Mouse (Mus musculus): Measurements from ENCODE around the gene Trim44. TPM values are rescaled to one million over a fixed set of nuclear protein-coding genes. Genes with fewer than 3 reads are reported as not detected.

The Trim44 gene
- total and polyA plus RNA-seq, 3 experiments, result 21.7 to 55.3 (median 49.1) TPM

DNA sequence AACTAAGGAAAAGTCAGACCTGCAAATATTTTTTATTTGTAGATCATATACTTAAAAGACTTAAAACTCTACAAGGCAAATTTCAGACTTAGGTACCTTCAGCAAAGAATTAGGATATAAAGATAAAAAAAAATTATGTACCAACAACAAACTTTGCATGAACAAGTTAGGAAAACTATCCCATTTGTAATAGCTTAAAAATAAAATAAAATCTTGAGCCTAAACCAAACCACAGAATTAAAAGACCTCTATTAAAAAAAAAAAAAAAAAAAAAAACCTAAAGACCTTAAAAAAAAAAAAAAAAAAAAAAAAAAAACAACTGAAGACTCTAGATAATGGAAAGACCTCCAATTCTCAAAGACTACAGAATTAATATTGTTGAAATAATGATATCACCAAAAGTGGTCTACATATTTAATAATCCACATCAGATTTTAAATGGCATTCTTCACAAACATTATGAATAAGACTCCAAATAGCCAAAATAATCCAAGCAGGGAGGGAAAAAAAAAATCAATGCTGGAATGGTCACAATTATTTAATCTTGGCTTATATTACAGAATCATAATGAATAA is 22.2 kb downstream of the Trim44 start:
- no peaks in the 10 kb centered on the region for H3K27me3 ChIP-seq (ENCODE audit: control insufficient read depth in 1 of 2, insufficient read depth in 2 of 2, low read length in 2 of 2)

DNA sequence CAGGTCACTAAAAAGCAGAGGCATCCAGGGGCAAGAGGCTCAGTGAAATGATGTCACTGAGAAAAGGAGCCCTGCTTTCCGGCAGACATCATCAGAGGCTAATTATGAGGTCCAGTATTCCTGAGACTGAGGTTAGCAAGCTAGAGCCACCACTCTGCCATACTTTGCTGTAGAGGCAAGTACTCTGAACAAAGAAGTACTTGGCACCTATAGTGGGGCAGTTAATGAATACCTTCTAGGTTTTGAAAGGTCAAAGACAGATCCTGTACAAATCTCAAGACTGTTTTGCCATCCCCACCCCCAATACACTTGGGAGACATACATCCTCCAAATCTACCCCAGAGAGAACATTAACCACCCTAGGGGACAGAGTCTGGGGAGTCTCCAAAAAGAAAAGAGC is 23.1 kb downstream of the Trim44 start:
- Histone ChIP-seq H3K27ac (ENCODE audit: control insufficient read depth, low read depth, low read length) (no peak overlapping the region), H3K9ac (ENCODE audit: control insufficient read depth, low read depth, low read length, poor library complexity, severe bottlenecking) (no peak overlapping the region), H3K4me1 (ENCODE audit: control insufficient read depth in 1 of 2, insufficient read depth in 2 of 2, low read length in 2 of 2) (peaks cover 4 to 7% of the 10 kb centered on the region in 2 experiments), H3K4me3 (ENCODE audit: control insufficient read depth in 1 of 2, insufficient read depth in 1 of 2, low read depth in 2 of 2, low read length in 2 of 2) (no peak overlapping the region), H3K36me3 (ENCODE audit: control insufficient read depth in 1 of 2, insufficient read depth in 2 of 2, low read length in 2 of 2) (peaks cover 12 to 22% of the 10 kb centered on the region in 2 experiments), H3K27me3 (ENCODE audit: control insufficient read depth in 1 of 2, insufficient read depth in 2 of 2, low read length in 2 of 2) (no peaks in the 10 kb centered on the region), H3K9me3 (replicated peaks; ENCODE audit: insufficient read depth, low read length) (no peaks in the 10 kb centered on the region), H3K79me2 (ENCODE audit: control insufficient read depth, insufficient read depth, low read length, poor library complexity) (peaks cover 45% of the 10 kb centered on the region)
- TF ChIP-seq RAD21 (IDR thresholded peaks at IDR 0.05; ENCODE audit: low read depth, low read length) (no peak), GATA1 (IDR thresholded peaks at IDR 0.05; ENCODE audit: low read depth, low read length) (no peak), POLR2AphosphoS2 (IDR thresholded peaks at IDR 0.05; ENCODE audit: low read length) (no peak)
- no peak for DNase-seq (ENCODE audit: low read depth, low spot score)

More for the DNA sequence above, 22.2 kb downstream of the Trim44 start:
- H3K4me3 ChIP-seq (ENCODE audit: control insufficient read depth in 1 of 2, insufficient read depth in 1 of 2, low read depth in 2 of 2, low read length in 2 of 2), result no peak overlapping the region
- peaks cover 43% of the 10 kb centered on the region for H3K79me2 ChIP-seq (ENCODE audit: control insufficient read depth, insufficient read depth, low read length, poor library complexity)
- no peak overlapping the region for H3K27ac ChIP-seq (ENCODE audit: control insufficient read depth, low read depth, low read length)
- H3K9ac ChIP-seq (ENCODE audit: control insufficient read depth, low read depth, low read length, poor library complexity, severe bottlenecking), result no peak overlapping the region
- no peaks in the 10 kb centered on the region for H3K9me3 ChIP-seq (replicated peaks; ENCODE audit: insufficient read depth, low read length)
- peaks cover 12 to 19% of the 10 kb centered on the region in 2 experiments for H3K36me3 ChIP-seq (ENCODE audit: control insufficient read depth in 1 of 2, insufficient read depth in 2 of 2, low read length in 2 of 2)
- DNase-seq (ENCODE audit: low read depth, low spot score), result no peak
- H3K4me1 ChIP-seq (ENCODE audit: control insufficient read depth in 1 of 2, insufficient read depth in 2 of 2, low read length in 2 of 2), result peaks cover 4 to 7% of the 10 kb centered on the region in 2 experiments
- TF ChIP-seq ZNF384 (IDR thresholded peaks at IDR 0.05; ENCODE audit: low read depth, low read length) (peak; percentile 77; the same call in 1 of the 2 replicates), RCOR1 (IDR thresholded peaks at IDR 0.05; ENCODE audit: low read depth, low read length) (no peak)

DNA sequence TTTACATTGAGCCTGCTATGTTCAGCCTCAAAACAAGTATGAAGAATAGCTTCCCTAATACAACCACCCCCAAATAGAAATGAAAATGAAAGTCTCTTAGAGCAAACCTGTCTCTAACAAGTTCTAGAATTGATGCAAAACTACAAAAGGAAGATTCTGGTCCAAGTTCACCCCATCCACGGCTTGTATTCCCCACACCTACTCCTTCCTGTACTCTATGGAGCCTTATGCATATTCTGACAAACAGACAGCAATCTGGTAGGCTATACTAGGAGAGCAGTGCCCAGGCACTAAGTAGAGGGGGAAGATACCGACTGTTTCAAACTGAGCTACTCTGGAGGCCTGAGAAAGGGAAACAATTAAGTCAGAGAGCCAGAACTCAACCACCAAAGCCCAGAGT is 23.6 kb downstream of the Trim44 start:
- Histone ChIP-seq H3K9me3 (replicated peaks; ENCODE audit: insufficient read depth, low read length) (no peaks in the 10 kb centered on the region), H3K27ac (ENCODE audit: control insufficient read depth, low read depth, low read length) (no peak overlapping the region), H3K36me3 (ENCODE audit: control insufficient read depth in 1 of 2, insufficient read depth in 2 of 2, low read length in 2 of 2) (peaks cover 12 to 22% of the 10 kb centered on the region in 2 experiments), H3K4me1 (ENCODE audit: control insufficient read depth in 1 of 2, insufficient read depth in 2 of 2, low read length in 2 of 2) (peaks cover 4 to 7% of the 10 kb centered on the region in 2 experiments), H3K27me3 (ENCODE audit: control insufficient read depth in 1 of 2, insufficient read depth in 2 of 2, low read length in 2 of 2) (no peaks in the 10 kb centered on the region), H3K9ac (ENCODE audit: control insufficient read depth, low read depth, low read length, poor library complexity, severe bottlenecking) (no peak overlapping the region), H3K79me2 (ENCODE audit: control insufficient read depth, insufficient read depth, low read length, poor library complexity) (peaks cover 45% of the 10 kb centered on the region), H3K4me3 (ENCODE audit: control insufficient read depth in 1 of 2, insufficient read depth in 1 of 2, low read depth in 2 of 2, low read length in 2 of 2) (no peak overlapping the region)
- DNase-seq (ENCODE audit: low read depth, low spot score), result no peak
- TF ChIP-seq BHLHE40 (IDR thresholded peaks at IDR 0.05; ENCODE audit: borderline replicate concordance, low read depth, low read length), result no peak
- TF ChIP-seq GATA1 (IDR thresholded peaks at IDR 0.05; ENCODE audit: low read depth, low read length), result no peak
- TF ChIP-seq RCOR1 (IDR thresholded peaks at IDR 0.05; ENCODE audit: low read depth, low read length), result no peak
- TF ChIP-seq USF2 (IDR thresholded peaks at IDR 0.05; ENCODE audit: borderline replicate concordance in 1 of 2, insufficient read depth in 1 of 2, low read depth in 1 of 2, low read length in 2 of 2), result no peak
- TF ChIP-seq MAZ (IDR thresholded peaks at IDR 0.05; ENCODE audit: low read depth, low read length), result no peak
- no peak for TF ChIP-seq CHD2 (IDR thresholded peaks at IDR 0.05; ENCODE audit: low read length)
- no peak for TF ChIP-seq KAT2A (conservative IDR thresholded peaks at IDR 0.05; ENCODE audit: low read depth, low read length)
- TF ChIP-seq MAFK (IDR thresholded peaks at IDR 0.05; ENCODE audit: borderline replicate concordance, low read depth, low read length), result no peak
- no peak for TF ChIP-seq JUND (IDR thresholded peaks at IDR 0.05; ENCODE audit: low read depth, low read length)
- no peak for TF ChIP-seq E2F4 (IDR thresholded peaks at IDR 0.05; ENCODE audit: borderline replicate concordance, low read depth, low read length)
- TF ChIP-seq CHD1 (IDR thresholded peaks at IDR 0.05; ENCODE audit: low read depth, low read length), result no peak
- TF ChIP-seq MYB (IDR thresholded peaks at IDR 0.05; ENCODE audit: low read depth, low read length), result no peak
- TF ChIP-seq NRF1 (IDR thresholded peaks at IDR 0.05; ENCODE audit: insufficient read depth, low read depth, low read length, poor library complexity, severe bottlenecking), result no peak
- TF ChIP-seq NELFE (IDR thresholded peaks at IDR 0.05; ENCODE audit: low read depth, low read length), result no peak
- no peak for TF ChIP-seq CTCF (IDR thresholded peaks at IDR 0.05 in 2 of 3, conservative IDR thresholded peaks at IDR 0.05 in 1 of 3; ENCODE audit: control insufficient read depth in 1 of 3, insufficient read depth in 1 of 3, low read depth in 2 of 3, low read length in 3 of 3, poor library complexity in 1 of 3, severe bottlenecking in 1 of 3)
- TF ChIP-seq TAL1 (IDR thresholded peaks at IDR 0.05; ENCODE audit: low read length), result no peak
- TF ChIP-seq MEF2A (IDR thresholded peaks at IDR 0.05; ENCODE audit: extremely low read depth, insufficient replicate concordance, low read depth, low read length, poor library complexity, severe bottlenecking), result no peak
- no peak for TF ChIP-seq ZNF384 (IDR thresholded peaks at IDR 0.05; ENCODE audit: low read depth, low read length)
- no peak for TF ChIP-seq POLR2AphosphoS2 (IDR thresholded peaks at IDR 0.05; ENCODE audit: low read length)
- TF ChIP-seq ZC3H11A (IDR thresholded peaks at IDR 0.05; ENCODE audit: low read depth, low read length), result no peak
